Mouse (Mus musculus) CH12.LX (cell line): ENCODE data around the gene Dusp16.

ENCODE experiments used
- CHD1 ChIP-seq: IDR thresholded peaks from 2 replicates; pipeline ENCODE4 v1.6.1; 2012; ENCODE audit warnings: low read depth, low read length, improper control_type of control experiment, inconsistent platforms
- CHD2 ChIP-seq: IDR thresholded peaks from 2 replicates; pipeline ENCODE4 v1.6.1; 2011; ENCODE audit warnings: low read length, improper control_type of control experiment
- CTCF ChIP-seq, 2 experiments: IDR thresholded peaks in 1 of 2; conservative IDR thresholded peaks in 1 of 2; 2 replicates each; pipeline ENCODE4 v1.5.1; 2011 to 2012; ENCODE audit warnings: low read depth in 2 of 2, low read length in 2 of 2, improper control_type of control experiment in 1 of 2, inconsistent platforms in 1 of 2, mild to moderate bottlenecking in 1 of 2, moderate library complexity in 1 of 2
- EP300 ChIP-seq: IDR thresholded peaks from 2 replicates; pipeline ENCODE4 v1.6.1; 2011; ENCODE audit warnings: low read length, improper control_type of control experiment
- MAX ChIP-seq: IDR thresholded peaks from 2 replicates; pipeline ENCODE4 v1.6.1; 2011; ENCODE audit warnings: low read length, improper control_type of control experiment
- MEF2A ChIP-seq: IDR thresholded peaks from 2 replicates; pipeline ENCODE4 v1.6.1; 2014; ENCODE audit warnings: low read depth, mild to moderate bottlenecking, inconsistent platforms, low read length, improper control_type of control experiment, borderline replicate concordance
- MXI1 ChIP-seq: IDR thresholded peaks from 2 replicates; pipeline ENCODE4 v1.6.1; 2011; ENCODE audit warnings: mild to moderate bottlenecking, low read depth, low read length, improper control_type of control experiment
- NRF1 ChIP-seq: IDR thresholded peaks from 2 replicates; pipeline ENCODE4 v1.6.1; 2014; ENCODE audit warnings: low read depth, mild to moderate bottlenecking, inconsistent platforms, low read length, improper control_type of control experiment, moderate library complexity
- POLR2A ChIP-seq: IDR thresholded peaks from 2 replicates; pipeline ENCODE4 v1.6.1; 2011; ENCODE audit warnings: low read depth, mild to moderate bottlenecking, improper control_type of control experiment, low read length
- SIN3A ChIP-seq: IDR thresholded peaks from 2 replicates; pipeline ENCODE4 v1.6.1; 2012; ENCODE audit warnings: low read length, improper control_type of control experiment, inconsistent platforms
- TCF12 ChIP-seq: IDR thresholded peaks from 2 replicates; pipeline ENCODE4 v1.6.1; 2014; ENCODE audit warnings: low read depth, mild to moderate bottlenecking, inconsistent platforms, low read length, improper control_type of control experiment
- USF1 ChIP-seq: IDR thresholded peaks from 2 replicates; pipeline ENCODE4 v1.6.1; 2014; ENCODE audit warnings: low read depth, mild to moderate bottlenecking, inconsistent platforms, low read length, improper control_type of control experiment
- ZC3H11A ChIP-seq: IDR thresholded peaks from 2 replicates; pipeline ENCODE4 v1.6.1; 2012; ENCODE audit warnings: low read depth, mild to moderate bottlenecking, inconsistent platforms, low read length, improper control_type of control experiment
- ZNF384 ChIP-seq: IDR thresholded peaks from 2 replicates; pipeline ENCODE4 v1.6.1; 2012; ENCODE audit warnings: low read depth, low read length, improper control_type of control experiment, inconsistent platforms

GRCm38 (mm10) chr6:134801483-134801882, 9.1 kb upstream of the Dusp16 start:
- TF ChIP-seq MEF2A: no peak
- no peak for TF ChIP-seq CHD1
- TF ChIP-seq NRF1: no peak
- TF ChIP-seq ZC3H11A: no peak
- no peak for TF ChIP-seq POLR2A
- no peak for TF ChIP-seq EP300
- TF ChIP-seq MAX: no peak
- TF ChIP-seq SIN3A: no peak
- no peak for TF ChIP-seq TCF12
- TF ChIP-seq ZNF384: no peak
- TF ChIP-seq CTCF (conservative IDR thresholded peaks at IDR 0.05 in 1 of 2, IDR thresholded peaks at IDR 0.05 in 1 of 2; ENCODE audit: low read depth in 2 of 2, low read length in 2 of 2): no peak
- no peak for TF ChIP-seq USF1
- TF ChIP-seq MXI1: no peak
- no peak for TF ChIP-seq CHD2
